Mouse (Mus musculus): ENCODE results near the gene Atg2a. TPM values are rescaled to one million over a fixed set of nuclear protein-coding genes. Genes with fewer than 3 reads are reported as not detected.
A peak's percentile ranks its signal among the peaks of the same experiment; 100 is the strongest.

The Atg2a gene
- polyA plus RNA-seq, 1 experiment: 27.4 TPM

- Histone ChIP-seq H3K36me3 (ENCODE audit: control insufficient read depth, insufficient read depth, low read length) (0 out of 2 replicates have a peak, but pooled peaks cover 2% of the 10 kb centered on the region), H3K4me3 (ENCODE audit: insufficient read depth, low read depth, low read length) (no peak overlapping the region), H3K27ac (ENCODE audit: insufficient read depth, low read depth, low read length) (no peak overlapping the region), H3K27me3 (replicated peaks; ENCODE audit: control insufficient read depth, insufficient read depth, low read length) (no peaks in the 10 kb centered on the region), H3K4me1 (ENCODE audit: control insufficient read depth, insufficient read depth, low read length) (peaks cover 6% of the 10 kb centered on the region; the same call in 1 of the 2 replicates)
- peak; percentile 71 for DNase-seq
- TF ChIP-seq POLR2A (IDR thresholded peaks at IDR 0.05; ENCODE audit: low read depth, low read length): no peak
- TF ChIP-seq CTCF (conservative IDR thresholded peaks at IDR 0.05; ENCODE audit: insufficient read depth, insufficient read length, low read depth, low read length): no peak
- 66% methylated on average over 9 of the region's 9 CpGs for WGBS
Measured at GRCm38 (mm10) chr19:6297641-6298040, 56.2 kb downstream of the Atg2a start.

GRCm38 (mm10) chr19:6299003-6299402 is 57.5 kb downstream of the Atg2a start:
- peaks cover 3% of the 10 kb centered on the region; the same call in 1 of the 2 replicates for H3K4me1 ChIP-seq (ENCODE audit: control insufficient read depth, insufficient read depth, low read length)
- H3K36me3 ChIP-seq (ENCODE audit: control insufficient read depth, insufficient read depth, low read length): 0 out of 2 replicates have a peak, but pooled peaks cover 2% of the 10 kb centered on the region
- 50% methylated on average over 4 of the region's 4 CpGs for WGBS

GRCm38 (mm10) chr19:6299450-6300267 is 58.2 kb downstream of the Atg2a start:
- Histone ChIP-seq H3K27ac (ENCODE audit: insufficient read depth, low read depth, low read length) (peak overlapping the region; percentile 84), H3K36me3 (ENCODE audit: control insufficient read depth, insufficient read depth, low read length) (0 out of 2 replicates have a peak, but pooled peaks cover 2% of the 10 kb centered on the region), H3K27me3 (replicated peaks; ENCODE audit: control insufficient read depth, insufficient read depth, low read length) (no peaks in the 10 kb centered on the region), H3K4me3 (ENCODE audit: insufficient read depth, low read depth, low read length) (no peak overlapping the region), H3K4me1 (ENCODE audit: control insufficient read depth, insufficient read depth, low read length) (peaks cover 5% of the 10 kb centered on the region; the same call in 1 of the 2 replicates)
- 71% methylated on average over 7 of the region's 7 CpGs for WGBS
- DNase-seq: peak; percentile 49
- TF ChIP-seq CTCF (conservative IDR thresholded peaks at IDR 0.05; ENCODE audit: insufficient read depth, insufficient read length, low read depth, low read length): 0 out of 2 replicates have a peak, but pooled peaks have one; percentile 3
- TF ChIP-seq POLR2A (IDR thresholded peaks at IDR 0.05; ENCODE audit: low read depth, low read length): no peak

More at GRCm38 (mm10) chr19:6299003-6299402, 57.5 kb downstream of the Atg2a start:
- DNase-seq: no peak
- H3K27ac ChIP-seq (ENCODE audit: insufficient read depth, low read depth, low read length): peak overlapping the region; percentile 10; the same call in 1 of the 2 replicates
- no peaks in the 10 kb centered on the region for H3K27me3 ChIP-seq (replicated peaks; ENCODE audit: control insufficient read depth, insufficient read depth, low read length)
- TF ChIP-seq POLR2A (IDR thresholded peaks at IDR 0.05; ENCODE audit: low read depth, low read length): no peak
- no peak for TF ChIP-seq CTCF (conservative IDR thresholded peaks at IDR 0.05; ENCODE audit: insufficient read depth, insufficient read length, low read depth, low read length)
- no peak overlapping the region for H3K4me3 ChIP-seq (ENCODE audit: insufficient read depth, low read depth, low read length)

- WGBS: 70% methylated on average over 7 of the region's 7 CpGs
- H3K27ac ChIP-seq (ENCODE audit: insufficient read depth, low read depth, low read length): peak overlapping the region; percentile 84
- peaks cover 6% of the 10 kb centered on the region; the same call in 1 of the 2 replicates for H3K4me1 ChIP-seq (ENCODE audit: control insufficient read depth, insufficient read depth, low read length)
- 0 out of 2 replicates have a peak, but pooled peaks cover 2% of the 10 kb centered on the region for H3K36me3 ChIP-seq (ENCODE audit: control insufficient read depth, insufficient read depth, low read length)
- no peak overlapping the region for H3K4me3 ChIP-seq (ENCODE audit: insufficient read depth, low read depth, low read length)
- no peaks in the 10 kb centered on the region for H3K27me3 ChIP-seq (replicated peaks; ENCODE audit: control insufficient read depth, insufficient read depth, low read length)
- TF ChIP-seq CTCF (conservative IDR thresholded peaks at IDR 0.05; ENCODE audit: insufficient read depth, insufficient read length, low read depth, low read length): no peak
- TF ChIP-seq POLR2A (IDR thresholded peaks at IDR 0.05; ENCODE audit: low read depth, low read length): no peak
- DNase-seq: peak; percentile 79
Measured at GRCm38 (mm10) chr19:6300402-6300841, 59.0 kb downstream of the Atg2a start.

- H3K27me3 ChIP-seq (replicated peaks; ENCODE audit: control insufficient read depth, insufficient read depth, low read length): no peaks in the 10 kb centered on the region
- 0 out of 2 replicates have a peak, but pooled peaks cover 2% of the 10 kb centered on the region for H3K36me3 ChIP-seq (ENCODE audit: control insufficient read depth, insufficient read depth, low read length)
- no peak overlapping the region for H3K27ac ChIP-seq (ENCODE audit: insufficient read depth, low read depth, low read length)
- no peak for DNase-seq
- TF ChIP-seq CTCF (conservative IDR thresholded peaks at IDR 0.05; ENCODE audit: insufficient read depth, insufficient read length, low read depth, low read length): no peak
- TF ChIP-seq POLR2A (IDR thresholded peaks at IDR 0.05; ENCODE audit: low read depth, low read length): no peak
- no peak overlapping the region for H3K4me3 ChIP-seq (ENCODE audit: insufficient read depth, low read depth, low read length)
- WGBS: 93% methylated on average over 5 of the region's 5 CpGs
- H3K4me1 ChIP-seq (ENCODE audit: control insufficient read depth, insufficient read depth, low read length): peaks cover 13% of the 10 kb centered on the region
Measured at GRCm38 (mm10) chr19:6302114-6302513, 60.6 kb downstream of the Atg2a start.

- no peak for TF ChIP-seq CTCF (conservative IDR thresholded peaks at IDR 0.05; ENCODE audit: insufficient read depth, insufficient read length, low read depth, low read length)
- no peak for TF ChIP-seq POLR2A (IDR thresholded peaks at IDR 0.05; ENCODE audit: low read depth, low read length)
- Histone ChIP-seq H3K4me3 (ENCODE audit: insufficient read depth, low read depth, low read length) (no peak overlapping the region), H3K36me3 (ENCODE audit: control insufficient read depth, insufficient read depth, low read length) (0 out of 2 replicates have a peak, but pooled peaks cover 2% of the 10 kb centered on the region), H3K4me1 (ENCODE audit: control insufficient read depth, insufficient read depth, low read length) (peaks cover 14% of the 10 kb centered on the region), H3K27me3 (replicated peaks; ENCODE audit: control insufficient read depth, insufficient read depth, low read length) (no peaks in the 10 kb centered on the region), H3K27ac (ENCODE audit: insufficient read depth, low read depth, low read length) (no peak overlapping the region)
- 41% methylated on average over 4 of the region's 4 CpGs for WGBS
- no peak for DNase-seq
Measured at GRCm38 (mm10) chr19:6302522-6302921, 61.1 kb downstream of the Atg2a start.

- no peaks in the 10 kb centered on the region for H3K36me3 ChIP-seq (ENCODE audit: control insufficient read depth, insufficient read depth, low read length)
- no peak overlapping the region for H3K4me3 ChIP-seq (ENCODE audit: insufficient read depth, low read depth, low read length)
- TF ChIP-seq POLR2A (IDR thresholded peaks at IDR 0.05; ENCODE audit: low read depth, low read length): no peak
- no peak for TF ChIP-seq CTCF (conservative IDR thresholded peaks at IDR 0.05; ENCODE audit: insufficient read depth, insufficient read length, low read depth, low read length)
- no peak overlapping the region for H3K27ac ChIP-seq (ENCODE audit: insufficient read depth, low read depth, low read length)
- 55% methylated on average over 6 of the region's 6 CpGs for WGBS
- H3K27me3 ChIP-seq (replicated peaks; ENCODE audit: control insufficient read depth, insufficient read depth, low read length): no peaks in the 10 kb centered on the region
- DNase-seq: no peak
- H3K4me1 ChIP-seq (ENCODE audit: control insufficient read depth, insufficient read depth, low read length): peaks cover 18% of the 10 kb centered on the region
Measured at GRCm38 (mm10) chr19:6303831-6304230, 62.4 kb downstream of the Atg2a start.

Measured in kidney, adult 2 months (tissue).